ENCODE assay signal across 12 mouse cellular contexts in the genomic region with DNA sequence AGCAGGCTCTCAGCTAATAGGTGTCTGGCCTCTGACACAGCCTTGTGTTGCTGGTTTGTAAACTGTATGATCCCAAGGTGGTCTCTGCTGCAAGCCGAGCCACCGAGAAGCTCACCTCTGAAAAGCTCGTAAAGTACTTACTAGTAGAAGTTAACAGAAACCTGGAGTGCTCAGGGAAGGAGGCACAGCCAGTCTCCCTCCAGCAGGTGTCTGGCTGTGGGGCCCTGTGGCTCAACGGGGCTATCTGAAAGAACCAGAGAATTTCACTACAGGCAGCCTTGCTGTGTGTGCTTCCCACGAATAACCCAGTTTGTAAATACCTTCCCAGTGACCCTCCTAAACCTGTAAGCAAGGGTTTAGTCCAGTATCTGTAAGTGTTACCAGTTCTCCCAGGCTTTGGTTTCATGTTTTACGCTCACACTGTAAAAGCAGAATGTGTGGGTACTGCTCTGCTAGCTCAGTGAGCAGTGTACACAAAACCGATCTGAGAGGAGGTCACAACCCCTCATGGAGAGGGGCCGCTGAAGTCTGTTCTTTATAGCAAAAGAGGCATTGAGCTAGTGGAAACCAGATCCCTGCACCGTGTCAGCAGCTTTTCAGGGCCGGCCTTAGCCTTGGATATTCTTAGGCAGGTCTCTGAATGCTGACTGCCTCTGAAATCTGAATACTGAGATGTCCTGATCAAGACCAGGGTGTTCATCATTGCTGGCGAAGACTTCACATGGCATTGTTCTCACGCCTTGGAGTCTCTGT.
DNase-seq lines count a peak whose midpoint lies in the region; ATAC-seq lines count a peak whose summit lies in the region.
"Had no signal": no experiment of that assay in that cellular context is flagged by ENCODE, and none has a peak within 500 bp of the region (broad histone marks: within the 10 kb centered on the region; RNA-seq: fewer than 3 reads in every experiment).

No protein-coding gene starts in this region.

- peak overlapping the region; percentile 82 for H3K27ac ChIP-seq in kidney, embryonic 16.5 days (ENCODE audit: low read length)
- H3K27ac ChIP-seq: left cerebral cortex, adult 2 months; stomach, embryonic 15.5 days had no signal

- no peaks in the 10 kb centered on the region for H3K9me3 ChIP-seq in kidney, embryonic 16.5 days (ENCODE audit: low read length)
- H3K9me3 ChIP-seq: stomach, embryonic 15.5 days had no signal

- no peak for DNase-seq in frontal cortex, postnatal 14 days (ENCODE audit: low spot score in 2 of 2)
- DNase-seq in kidney, adult 9 months = no peak
- peak; percentile 5 for DNase-seq in thymus, postnatal 0 days (ENCODE audit: low spot score)
- DNase-seq in thymus, postnatal 4 days = no peak
- no peak for DNase-seq in right cerebral cortex, postnatal 25 days
- no peak for DNase-seq in cerebellum, postnatal 25 days
- DNase-seq: cerebellum, postnatal 10 days had no signal

- H3K36me3 ChIP-seq in kidney, embryonic 16.5 days (ENCODE audit: insufficient read depth, low read length) = peaks cover 11% of the 10 kb centered on the region; the same call in 1 of the 2 replicates

- no peak overlapping the region for H3K4me3 ChIP-seq in kidney, embryonic 16.5 days (ENCODE audit: low read length)
- H3K4me3 ChIP-seq: left cerebral cortex, adult 2 months; stomach, embryonic 15.5 days had no signal

- no peak overlapping the region for H3K4me2 ChIP-seq in kidney, embryonic 16.5 days (replicated peaks; ENCODE audit: low read depth, low read length)
- H3K4me2 ChIP-seq: stomach, embryonic 15.5 days had no signal

- WGBS in kidney, embryonic 16.5 days = 35% methylated on average over 12 of the region's 12 CpGs

- ATAC-seq in frontal cortex, adult (ENCODE audit: low TSS enrichment) = peak; percentile 21; the same call in 1 of the 2 replicates
- peak; percentile 91 for ATAC-seq in kidney, embryonic 16.5 days (ENCODE audit: low FRiP score, low TSS enrichment)
- ATAC-seq: intestine, embryonic 16.5 days had no signal

- H3K4me1 ChIP-seq in kidney, embryonic 16.5 days (ENCODE audit: insufficient read depth, low read length) = peaks cover 14% of the 10 kb centered on the region; the same call in 1 of the 2 replicates
- H3K4me1 ChIP-seq: stomach, embryonic 15.5 days had no signal

- H3K9ac ChIP-seq in kidney, embryonic 16.5 days (replicated peaks; ENCODE audit: low read length) = no peak overlapping the region
- H3K9ac ChIP-seq: stomach, embryonic 15.5 days had no signal

- H3K27me3 ChIP-seq in kidney, embryonic 16.5 days (ENCODE audit: insufficient read depth, low read length) = no peaks in the 10 kb centered on the region
- H3K27me3 ChIP-seq: stomach, embryonic 15.5 days had no signal
